Mouse (Mus musculus): Measurements from ENCODE around the gene Gprc5a.

- TF ChIP-seq CTCF (IDR thresholded peaks at IDR 0.05; ENCODE audit: insufficient read depth, low read length): no peak
- no peak for TF ChIP-seq POLR2A (IDR thresholded peaks at IDR 0.05; ENCODE audit: borderline replicate concordance, extremely low read depth, low read depth, low read length)
Measured at GRCm38 (mm10) chr6:135113114-135113436, 47.6 kb downstream of the Gprc5a start.
